Mouse (Mus musculus) embryonic facial prominence, embryonic 12.5 days (tissue): ENCODE data around the gene Tcf7l1. TPM values are rescaled to one million over a fixed set of nuclear protein-coding genes. Genes with fewer than 3 reads are reported as not detected.

Source experiments
- ATAC-seq: fragments of 200-750 bp; cut with Nextera tagmentation; 2 replicates; pipeline ENCODE4 v1.8.0; 2017; ENCODE audit not compliant: insufficient number of reproducible peaks, insufficient read depth, low FRiP score, low TSS enrichment
- H3K27ac ChIP-seq: fragments of 300-500 bp; sonication (generic); 2 replicates; pipeline ENCODE4 v1.5.1; 2016; ENCODE audit warnings: mild to moderate bottlenecking
- H3K27me3 ChIP-seq: fragments of 300-500 bp; sonication (generic); 2 replicates; pipeline ENCODE4 v1.6.1; 2016; ENCODE audit warnings: mild to moderate bottlenecking, moderate library complexity
- H3K36me3 ChIP-seq: fragments of 300-500 bp; sonication (generic); 2 replicates; pipeline ENCODE4 v1.6.1; 2016; ENCODE audit warnings: mild to moderate bottlenecking
- H3K4me1 ChIP-seq: fragments of 300-500 bp; sonication (generic); 2 replicates; pipeline ENCODE4 v1.6.1; 2016
- H3K4me2 ChIP-seq: fragments of 300-500 bp; sonication (generic); replicated peaks from 2 replicates; pipeline ENCODE4 v1.6.1; 2016; ENCODE audit warnings: mild to moderate bottlenecking, moderate library complexity
- H3K4me3 ChIP-seq: fragments of 300-500 bp; sonication (generic); 2 replicates; pipeline ENCODE4 v1.5.1; 2016; ENCODE audit warnings: mild to moderate bottlenecking
- H3K9ac ChIP-seq: fragments of 300-500 bp; sonication (generic); 2 replicates; pipeline ENCODE4 v1.6.1; 2016; ENCODE audit warnings: mild to moderate bottlenecking, moderate library complexity
- H3K9me3 ChIP-seq: fragments of 300-500 bp; sonication (generic); 2 replicates; pipeline ENCODE4 v1.6.1; 2016; ENCODE audit warnings: mild to moderate bottlenecking, moderate library complexity
- WGBS: fragments of 180-500 bp; shearing (Covaris S2); methylation state at CpG from one replicate; pipeline ENCODE4 v1.1.7; 2016; 5-methylcytosine and 5-hydroxymethylcytosine counted together
- polyA plus RNA-seq: library from polyadenylated mRNA; unstranded; fragments of >200 nt; fragmentation: Nextera tagmentation; extraction: Ambion mirVana; gene quantifications from 2 replicates; pipeline ENCODE4 v1.2.1, GENCODE M21; 2016

The Tcf7l1 gene
- polyA plus RNA-seq, 1 experiment from 2014 or later = 53.1 TPM

GRCm38 (mm10) chr6:72615561-72616375 lies 173.3 kb downstream of the Tcf7l1 start:
- H3K9me3 ChIP-seq = no peaks in the 10 kb centered on the region
- H3K36me3 ChIP-seq = peaks cover 21% of the 10 kb centered on the region
- H3K4me3 ChIP-seq = peak overlapping the region; percentile 73
- peak overlapping the region; percentile 74 for H3K9ac ChIP-seq
- H3K27ac ChIP-seq = no peak overlapping the region
- no peaks in the 10 kb centered on the region for H3K27me3 ChIP-seq
- ATAC-seq = no peak
- H3K4me2 ChIP-seq = peak overlapping the region; percentile 89
- H3K4me1 ChIP-seq = peaks cover 27% of the 10 kb centered on the region
- 28% methylated on average over 25 of the region's 25 CpGs for WGBS

GRCm38 (mm10) chr6:72615151-72615550 lies 173.9 kb downstream of the Tcf7l1 start:
- Histone ChIP-seq H3K4me2 (peak overlapping the region; percentile 89), H3K27me3 (no peaks in the 10 kb centered on the region), H3K4me3 (peak overlapping the region; percentile 73), H3K27ac (no peak overlapping the region), H3K4me1 (peaks cover 27% of the 10 kb centered on the region), H3K9me3 (no peaks in the 10 kb centered on the region), H3K36me3 (peaks cover 24% of the 10 kb centered on the region), H3K9ac (peak overlapping the region; percentile 74)
- ATAC-seq = no peak
- WGBS = 62% methylated on average over 2 of the region's 2 CpGs

GRCm38 (mm10) chr6:72610261-72610660 lies 178.8 kb downstream of the Tcf7l1 start:
- Histone ChIP-seq H3K4me1 (peaks cover 16% of the 10 kb centered on the region), H3K9ac (no peak overlapping the region), H3K27me3 (no peaks in the 10 kb centered on the region), H3K27ac (no peak overlapping the region), H3K4me3 (no peak overlapping the region), H3K36me3 (peaks cover 57% of the 10 kb centered on the region), H3K9me3 (no peaks in the 10 kb centered on the region), H3K4me2 (no peak overlapping the region)
- 81% methylated on average over 4 of the region's 4 CpGs for WGBS
- no peak for ATAC-seq

GRCm38 (mm10) chr6:72608662-72609184 lies 180.3 kb downstream of the Tcf7l1 start:
- Histone ChIP-seq H3K4me2 (no peak overlapping the region), H3K27ac (no peak overlapping the region), H3K9me3 (no peaks in the 10 kb centered on the region), H3K27me3 (no peaks in the 10 kb centered on the region), H3K4me1 (peaks cover under 1% of the 10 kb centered on the region; the same call in 1 of the 2 replicates), H3K36me3 (peaks cover 69% of the 10 kb centered on the region), H3K9ac (no peak overlapping the region), H3K4me3 (no peak overlapping the region)
- 91% methylated on average over 4 of the region's 4 CpGs for WGBS
- ATAC-seq = no peak

GRCm38 (mm10) chr6:72607676-72608075 lies 181.4 kb downstream of the Tcf7l1 start:
- H3K4me1 ChIP-seq = no peaks in the 10 kb centered on the region
- WGBS = 90% methylated on average over 5 of the region's 5 CpGs

GRCm38 (mm10) chr6:72607060-72607459 lies 182.0 kb downstream of the Tcf7l1 start:
- no peak overlapping the region for H3K4me3 ChIP-seq
- H3K9ac ChIP-seq = no peak overlapping the region
- no peak overlapping the region for H3K27ac ChIP-seq
- no peaks in the 10 kb centered on the region for H3K4me1 ChIP-seq
- peaks cover 64% of the 10 kb centered on the region for H3K36me3 ChIP-seq
- H3K9me3 ChIP-seq = no peaks in the 10 kb centered on the region
- no peak for ATAC-seq
- H3K27me3 ChIP-seq = no peaks in the 10 kb centered on the region
- 81% methylated on average over 4 of the region's 4 CpGs for WGBS
- no peak overlapping the region for H3K4me2 ChIP-seq

More at GRCm38 (mm10) chr6:72607676-72608075, 181.4 kb downstream of the Tcf7l1 start:
- Histone ChIP-seq H3K4me2 (no peak overlapping the region), H3K36me3 (peaks cover 64% of the 10 kb centered on the region), H3K27me3 (no peaks in the 10 kb centered on the region), H3K9me3 (no peaks in the 10 kb centered on the region), H3K9ac (no peak overlapping the region), H3K27ac (no peak overlapping the region), H3K4me3 (no peak overlapping the region)
- no peak for ATAC-seq

GRCm38 (mm10) chr6:72604066-72604465 lies 185.0 kb downstream of the Tcf7l1 start:
- Histone ChIP-seq H3K4me2 (no peak overlapping the region), H3K36me3 (peaks cover 40% of the 10 kb centered on the region), H3K9me3 (no peaks in the 10 kb centered on the region), H3K27ac (no peak overlapping the region), H3K4me3 (no peak overlapping the region), H3K27me3 (no peaks in the 10 kb centered on the region), H3K4me1 (0 out of 2 replicates have a peak, but pooled peaks cover 1% of the 10 kb centered on the region), H3K9ac (no peak overlapping the region)
- ATAC-seq = no peak
- 93% methylated on average over 2 of the region's 2 CpGs for WGBS

- no peak overlapping the region for H3K4me2 ChIP-seq
- H3K36me3 ChIP-seq = peaks cover 29% of the 10 kb centered on the region
- ATAC-seq = no peak
- no peak overlapping the region for H3K27ac ChIP-seq
- no peak overlapping the region for H3K4me3 ChIP-seq
- WGBS = 64% methylated on average over 1 of the region's 1 CpGs
- peaks cover 17% of the 10 kb centered on the region for H3K4me1 ChIP-seq
- no peaks in the 10 kb centered on the region for H3K9me3 ChIP-seq
- no peak overlapping the region for H3K9ac ChIP-seq
- no peaks in the 10 kb centered on the region for H3K27me3 ChIP-seq
These were observed 187.3 kb downstream of the Tcf7l1 start for GRCm38 (mm10) chr6:72601732-72602131.

GRCm38 (mm10) chr6:72600771-72601170 lies 188.3 kb downstream of the Tcf7l1 start:
- no peak for ATAC-seq
- Histone ChIP-seq H3K36me3 (peaks cover 20% of the 10 kb centered on the region), H3K4me3 (no peak overlapping the region), H3K4me1 (peaks cover 17% of the 10 kb centered on the region), H3K9ac (no peak overlapping the region), H3K27me3 (no peaks in the 10 kb centered on the region), H3K9me3 (no peaks in the 10 kb centered on the region), H3K27ac (no peak overlapping the region), H3K4me2 (no peak overlapping the region)
- WGBS = 83% methylated on average over 12 of the region's 12 CpGs

GRCm38 (mm10) chr6:72600216-72600615 lies 188.8 kb downstream of the Tcf7l1 start:
- no peak for ATAC-seq
- Histone ChIP-seq H3K9ac (no peak overlapping the region), H3K4me2 (no peak overlapping the region), H3K27ac (no peak overlapping the region), H3K9me3 (no peaks in the 10 kb centered on the region), H3K27me3 (no peaks in the 10 kb centered on the region), H3K4me3 (no peak overlapping the region), H3K4me1 (peaks cover 17% of the 10 kb centered on the region), H3K36me3 (0 out of 2 replicates have a peak, but pooled peaks cover 16% of the 10 kb centered on the region)
- WGBS = 77% methylated on average over 6 of the region's 6 CpGs

GRCm38 (mm10) chr6:72598791-72599557 lies 190.1 kb downstream of the Tcf7l1 start:
- Histone ChIP-seq H3K4me3 (peak overlapping the region; percentile 57), H3K9me3 (no peaks in the 10 kb centered on the region), H3K4me2 (peak overlapping the region; percentile 64), H3K27me3 (no peaks in the 10 kb centered on the region), H3K36me3 (0 out of 2 replicates have a peak, but pooled peaks cover 4% of the 10 kb centered on the region), H3K27ac (peak overlapping the region; percentile 51; the same call in 1 of the 2 replicates), H3K4me1 (peaks cover 17% of the 10 kb centered on the region), H3K9ac (peak overlapping the region; percentile 67)
- 0 out of 2 replicates have a peak, but pooled peaks have one; percentile 8 for ATAC-seq
- WGBS = 45% methylated on average over 12 of the region's 12 CpGs
